ENCODE assay signal across 9 mouse cellular contexts in the genomic region with DNA sequence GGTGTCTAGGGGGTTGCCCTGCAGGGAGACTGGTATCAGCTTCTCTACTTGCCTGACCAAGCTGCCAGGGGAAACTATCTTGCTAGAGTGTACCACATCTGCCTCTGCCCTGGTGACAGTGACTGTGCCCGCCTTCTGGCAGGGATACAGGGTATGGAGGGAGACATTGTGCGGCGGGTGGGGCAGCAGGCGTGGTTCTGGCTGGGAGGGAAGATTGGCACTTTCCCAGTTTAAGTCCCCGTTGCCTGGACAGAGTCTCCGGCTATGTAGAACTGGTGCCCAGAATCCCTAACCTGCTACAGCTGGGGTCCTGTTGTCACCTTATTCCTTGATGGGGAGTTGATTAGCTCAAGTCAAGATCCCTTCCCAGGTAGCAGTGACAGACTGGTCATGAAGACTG. TPM values are rescaled to one million over a fixed set of nuclear protein-coding genes. Genes with fewer than 3 reads are reported as not detected.
DNase-seq lines count a peak whose midpoint lies in the region; ATAC-seq and TF ChIP-seq lines count a peak whose summit lies in the region.
"Had no signal": no experiment of that assay in that cellular context is flagged by ENCODE, and none has a peak within 500 bp of the region (broad histone marks: within the 10 kb centered on the region; RNA-seq: fewer than 3 reads in every experiment).

No protein-coding gene starts in this region.

- H3K9ac ChIP-seq in ES-E14 (ENCODE audit: insufficient read depth, low read depth, low read length, poor library complexity, severe bottlenecking): peak overlapping the region; percentile 91; the same call in 1 of the 2 replicates
- H3K9ac ChIP-seq in hindbrain, embryonic 15.5 days: peak overlapping the region; percentile 96
- peak overlapping the region; percentile 99 for H3K9ac ChIP-seq in liver, postnatal 0 days (replicated peaks)

- H3K27me3 ChIP-seq in erythroblast, embryonic 14.5 days (ENCODE audit: control insufficient read depth): no peaks in the 10 kb centered on the region
- H3K27me3 ChIP-seq in hindbrain, embryonic 15.5 days: no peaks in the 10 kb centered on the region
- no peaks in the 10 kb centered on the region for H3K27me3 ChIP-seq in liver, postnatal 0 days (ENCODE audit: insufficient read depth, low read length)
- H3K27me3 ChIP-seq: Patski had no signal

- no peak overlapping the region for H3K27ac ChIP-seq in ES-E14 (ENCODE audit: insufficient read depth, low read depth, low read length, poor library complexity, severe bottlenecking)
- peak overlapping the region; percentile 89 for H3K27ac ChIP-seq in hindbrain, embryonic 15.5 days (replicated peaks)
- peak overlapping the region; percentile 97 for H3K27ac ChIP-seq in liver, postnatal 0 days (ENCODE audit: low read depth)
- H3K27ac ChIP-seq in olfactory bulb, adult 2 months (ENCODE audit: insufficient read depth, low read depth, low read length): peak overlapping the region; percentile 80

- 0 out of 2 replicates have a peak, but pooled peaks have one; percentile 18 for TF ChIP-seq EP300 in liver, postnatal 0 days (IDR thresholded peaks at IDR 0.05; ENCODE audit: low read depth)

- in situ Hi-C loops in ES-E14 (cut with MboI; ENCODE audit: low sequenced_read_pairs in 2 of 2, unreplicated experiment in 2 of 2): no loop called here

- peaks cover 10 to 40% of the 10 kb centered on the region in 2 experiments; a peak in 3 of 4 replicates for H3K4me1 ChIP-seq in ES-E14 (ENCODE audit: control insufficient read depth in 2 of 2, insufficient read depth in 2 of 2, low read length in 2 of 2, poor library complexity in 1 of 2)
- peaks cover 93% of the 10 kb centered on the region for H3K4me1 ChIP-seq in erythroblast, embryonic 14.5 days (ENCODE audit: control insufficient read depth)
- peaks cover 93% of the 10 kb centered on the region for H3K4me1 ChIP-seq in hindbrain, embryonic 15.5 days (replicated peaks)
- H3K4me1 ChIP-seq in liver, postnatal 0 days (ENCODE audit: insufficient read depth): peaks cover 58% of the 10 kb centered on the region
- peaks cover 62% of the 10 kb centered on the region for H3K4me1 ChIP-seq in olfactory bulb, adult 2 months (ENCODE audit: control insufficient read depth, insufficient read depth, low read length)

- TF ChIP-seq POLR2A in olfactory bulb, adult 2 months (IDR thresholded peaks at IDR 0.05; ENCODE audit: insufficient read depth, low read depth, low read length): no peak

- no peak for TF ChIP-seq CTCF in liver, postnatal 0 days (IDR thresholded peaks at IDR 0.05; ENCODE audit: low read depth)
- no peak for TF ChIP-seq CTCF in olfactory bulb, adult 2 months (IDR thresholded peaks at IDR 0.05; ENCODE audit: insufficient read depth, low read depth, low read length)

- WGBS in hindbrain, embryonic 15.5 days: 24% methylated on average over 6 of the region's 6 CpGs
- 28% methylated on average over 6 of the region's 6 CpGs for WGBS in liver, postnatal 0 days (ENCODE audit: insufficient replicate concordance)
- 8% methylated on average over 6 of the region's 6 CpGs for WGBS in olfactory bulb, adult 2 months

- H3K9me3 ChIP-seq in ES-E14 (ENCODE audit: control insufficient read depth, insufficient read depth, low read depth, low read length): no peaks in the 10 kb centered on the region
- no peaks in the 10 kb centered on the region for H3K9me3 ChIP-seq in erythroblast, embryonic 14.5 days (ENCODE audit: control insufficient read depth, low read length)
- H3K9me3 ChIP-seq in hindbrain, embryonic 15.5 days: no peaks in the 10 kb centered on the region
- H3K9me3 ChIP-seq in liver, postnatal 0 days (ENCODE audit: low read length): no peaks in the 10 kb centered on the region

- no peak for ATAC-seq in hindbrain, embryonic 15.5 days (ENCODE audit: low FRiP score, low read depth)
- peak; percentile 35 for ATAC-seq in liver, postnatal 0 days

- peak overlapping the region; percentile 92 to 97; a peak in 3 of 4 replicates for H3K4me3 ChIP-seq in ES-E14 (ENCODE audit: insufficient read depth in 1 of 2, low read depth in 1 of 2, low read length in 2 of 2, poor library complexity in 1 of 2, severe bottlenecking in 1 of 2)
- peak overlapping the region; percentile 96 for H3K4me3 ChIP-seq in erythroblast, embryonic 14.5 days (replicated peaks)
- peak overlapping the region; percentile 87 for H3K4me3 ChIP-seq in hindbrain, embryonic 15.5 days
- peak overlapping the region; percentile 99 for H3K4me3 ChIP-seq in liver, postnatal 0 days (ENCODE audit: low read depth, low read length)
- H3K4me3 ChIP-seq in olfactory bulb, adult 2 months (ENCODE audit: insufficient read depth, low read depth, low read length): peak overlapping the region; percentile 95

- DNase-seq in gastrocnemius, adult 18-20 months (ENCODE audit: low spot score): peak; percentile 46
- no peak for DNase-seq in gastrocnemius, postnatal 14 days
- no peak for DNase-seq in ES-E14 (ENCODE audit: low read depth, low spot score)
- peak; percentile 75 for DNase-seq in liver, postnatal 0 days
- no peak for DNase-seq in frontal cortex, postnatal 14 days (ENCODE audit: low spot score in 2 of 2)

- H3K36me3 ChIP-seq in ES-E14 (ENCODE audit: control insufficient read depth, insufficient read depth, low read length, poor library complexity, severe bottlenecking): peaks cover 1% of the 10 kb centered on the region; the same call in 1 of the 2 replicates
- H3K36me3 ChIP-seq in erythroblast, embryonic 14.5 days (ENCODE audit: control insufficient read depth): peaks cover 49% of the 10 kb centered on the region
- H3K36me3 ChIP-seq in hindbrain, embryonic 15.5 days: no peaks in the 10 kb centered on the region
- H3K36me3 ChIP-seq in liver, postnatal 0 days (replicated peaks; ENCODE audit: insufficient read depth, low read length): peaks cover 14% of the 10 kb centered on the region; the same call in 1 of the 2 replicates

- H3K4me2 ChIP-seq in hindbrain, embryonic 15.5 days: peak overlapping the region; percentile 70
- peak overlapping the region; percentile 79 for H3K4me2 ChIP-seq in liver, postnatal 0 days (ENCODE audit: low read depth, low read length)

- intact Hi-C loops in gastrocnemius, postnatal 14 days (cut with DNase I; ENCODE audit: low total_unique reads): no loop called here

TF ChIP-seq in ES-E14, 5 proteins besides CTCF, POLR2A, EP300 and RAD21:
- TF ChIP-seq HCFC1 (IDR thresholded peaks at IDR 0.05; ENCODE audit: borderline replicate concordance, insufficient read depth, low read length): no peak
- no peak for TF ChIP-seq MAFK (IDR thresholded peaks at IDR 0.05; ENCODE audit: insufficient read depth, low read depth, low read length)
- TF ChIP-seq CHD2 (IDR thresholded peaks at IDR 0.05; ENCODE audit: low read depth, low read length): no peak
- TF ChIP-seq ZC3H11A (IDR thresholded peaks at IDR 0.05; ENCODE audit: borderline replicate concordance, low read depth, low read length): no peak
- TF ChIP-seq ZNF384 (IDR thresholded peaks at IDR 0.05; ENCODE audit: low read depth, low read length): no peak

RNA-seq across cellular contexts. Expression of a gene that starts 2.7 kb away (rescaled TPM):
- 10 to 100 TPM; 59.3 to 75.5 TPM for total RNA-seq in gastrocnemius, adult 18-20 months (2021)
- total RNA-seq in gastrocnemius, postnatal 14 days (2021): 100 to 1,000 TPM; 139 to 152 TPM
- total RNA-seq in ES-E14 (2012; rRNA removed): 178 and 232 TPM in 2 replicates
- 75.1 and 87.2 TPM in 2 replicates for polyA plus RNA-seq in erythroblast, embryonic 14.5 days (2012)
- polyA plus RNA-seq in hindbrain, embryonic 15.5 days (2015; fragmentation: Nextera tagmentation; extraction: Ambion mirVana): 332 and 343 TPM in 2 replicates
- 146 and 159 TPM in 2 replicates for polyA plus RNA-seq in liver, postnatal 0 days (2015; fragmentation: Nextera tagmentation; extraction: Ambion mirVana)
- polyA plus RNA-seq in olfactory bulb, adult 2 months (2012; ENCODE audit: insufficient read depth, insufficient read length, low replicate concordance, missing spikeins): 1,429 TPM in 1 of 2 replicates, not detected in the other

RNA-seq across cellular contexts. Expression of a gene that starts 23.4 kb away (rescaled TPM):
- 10 to 100 TPM; 11.0 to 11.4 TPM for total RNA-seq in gastrocnemius, adult 18-20 months (2021)
- 10 to 100 TPM; 27.6 to 35.2 TPM for total RNA-seq in gastrocnemius, postnatal 14 days (2021)
- 7.4 and 7.6 TPM in 2 replicates for total RNA-seq in ES-E14 (2012; rRNA removed)
- not detected in 2 replicates for polyA plus RNA-seq in erythroblast, embryonic 14.5 days (2012)
- polyA plus RNA-seq in hindbrain, embryonic 15.5 days (2015; fragmentation: Nextera tagmentation; extraction: Ambion mirVana): 4.6 and 5.1 TPM in 2 replicates
- 0.41 and 0.56 TPM in 2 replicates for polyA plus RNA-seq in liver, postnatal 0 days (2015; fragmentation: Nextera tagmentation; extraction: Ambion mirVana)
- polyA plus RNA-seq in olfactory bulb, adult 2 months (2012; ENCODE audit: insufficient read depth, insufficient read length, low replicate concordance, missing spikeins): not detected in 2 replicates

RNA-seq across cellular contexts. Expression of a gene that starts 36.9 kb away (rescaled TPM):
- total RNA-seq in gastrocnemius, adult 18-20 months (2021): 10 to 100 TPM; 57.7 to 62.0 TPM
- 10 to 100 TPM; 29.8 to 57.1 TPM for total RNA-seq in gastrocnemius, postnatal 14 days (2021)
- 2.9 and 8.9 TPM in 2 replicates for total RNA-seq in ES-E14 (2012; rRNA removed)
- 0.02 and 0.05 TPM in 2 replicates for polyA plus RNA-seq in erythroblast, embryonic 14.5 days (2012)
- 41.4 and 43.3 TPM in 2 replicates for polyA plus RNA-seq in hindbrain, embryonic 15.5 days (2015; fragmentation: Nextera tagmentation; extraction: Ambion mirVana)
- 147 and 174 TPM in 2 replicates for polyA plus RNA-seq in liver, postnatal 0 days (2015; fragmentation: Nextera tagmentation; extraction: Ambion mirVana)
- polyA plus RNA-seq in olfactory bulb, adult 2 months (2012; ENCODE audit: insufficient read depth, insufficient read length, low replicate concordance, missing spikeins): not detected in 2 replicates

RNA-seq across cellular contexts. Expression of a gene that starts 45.0 kb away (rescaled TPM):
- 10 to 100 TPM; 44.6 to 49.7 TPM for total RNA-seq in gastrocnemius, adult 18-20 months (2021)
- total RNA-seq in gastrocnemius, postnatal 14 days (2021): 10 to 100 TPM; 33.5 to 42.7 TPM
- 66.6 and 82.7 TPM in 2 replicates for total RNA-seq in ES-E14 (2012; rRNA removed)
- 79.9 and 91.3 TPM in 2 replicates for polyA plus RNA-seq in erythroblast, embryonic 14.5 days (2012)
- 16.3 and 17.3 TPM in 2 replicates for polyA plus RNA-seq in hindbrain, embryonic 15.5 days (2015; fragmentation: Nextera tagmentation; extraction: Ambion mirVana)
- 63.6 and 68.0 TPM in 2 replicates for polyA plus RNA-seq in liver, postnatal 0 days (2015; fragmentation: Nextera tagmentation; extraction: Ambion mirVana)
- polyA plus RNA-seq in olfactory bulb, adult 2 months (2012; ENCODE audit: insufficient read depth, insufficient read length, low replicate concordance, missing spikeins): not detected in 2 replicates

RNA-seq across cellular contexts. Expression of a gene that starts 47.0 kb away (rescaled TPM):
- total RNA-seq in gastrocnemius, adult 18-20 months (2021): not detected
- not detected for total RNA-seq in gastrocnemius, postnatal 14 days (2021)
- total RNA-seq in ES-E14 (2012; rRNA removed): 1.2 and 1.8 TPM in 2 replicates
- polyA plus RNA-seq in erythroblast, embryonic 14.5 days (2012): not detected in 2 replicates
- 2.0 and 3.6 TPM in 2 replicates for polyA plus RNA-seq in hindbrain, embryonic 15.5 days (2015; fragmentation: Nextera tagmentation; extraction: Ambion mirVana)
- polyA plus RNA-seq in liver, postnatal 0 days (2015; fragmentation: Nextera tagmentation; extraction: Ambion mirVana): 5.8 and 6.2 TPM in 2 replicates
- not detected in 2 replicates for polyA plus RNA-seq in olfactory bulb, adult 2 months (2012; ENCODE audit: insufficient read depth, insufficient read length, low replicate concordance, missing spikeins)

Comparison
In these comparisons a context has a peak if more than half of its experiments do, and no peak if none do; other contexts are left out.
1. DNase-seq: peak in gastrocnemius, adult 18-20 months (single experiment) and liver, postnatal 0 days (single experiment); none in gastrocnemius, postnatal 14 days (single experiment), ES-E14 (single experiment) and frontal cortex, postnatal 14 days (0 of 2).
2. RNA of a gene that starts 36.9 kb away (polyA plus RNA-seq): 147 to 174 TPM in liver, postnatal 0 days and 41.4 to 43.3 TPM in hindbrain, embryonic 15.5 days; 0.02 to 0.05 TPM in erythroblast, embryonic 14.5 days and not detected in olfactory bulb, adult 2 months; every median in the first group is over 10 times any median in the second.
3. Peak in every context shown above with its lines, with median percentiles within 50 percentile points of each other: H3K4me3 ChIP-seq and H3K9ac ChIP-seq.